Mouse (Mus musculus) lung, embryonic 16.5 days (tissue): ENCODE measurements around the gene Mpp6. TPM values are rescaled to one million over a fixed set of nuclear protein-coding genes. Genes with fewer than 3 reads are reported as not detected.

Source experiments
- ATAC-seq: fragments of 200-750 bp; cut with Nextera tagmentation; 2 replicates; pipeline ENCODE4 v1.8.0; 2017; ENCODE audit warnings: low read depth, mild to moderate bottlenecking, moderate library complexity
- H3K27ac ChIP-seq: fragments of 300-500 bp; sonication (generic); 2 replicates; pipeline ENCODE4 v1.5.1; 2014; ENCODE audit warnings: mild to moderate bottlenecking, control low read depth, low read length
- H3K27me3 ChIP-seq: fragments of 300-500 bp; sonication (generic); 2 replicates; pipeline ENCODE4 v1.6.1; 2014; ENCODE audit warnings: low read depth, low read length, mixed read lengths; ENCODE audit not compliant: control insufficient read depth, insufficient read depth
- H3K36me3 ChIP-seq: fragments of 300-500 bp; sonication (generic); 2 replicates; pipeline ENCODE4 v1.6.1; 2014; ENCODE audit warnings: low read length; ENCODE audit not compliant: control insufficient read depth, insufficient read depth
- H3K4me1 ChIP-seq: fragments of 300-500 bp; sonication (generic); replicated peaks from 2 replicates; pipeline ENCODE4 v1.6.1; 2014; ENCODE audit warnings: low read length, mixed read lengths; ENCODE audit not compliant: control insufficient read depth, insufficient read depth
- H3K4me2 ChIP-seq: fragments of 300-500 bp; sonication (generic); 2 replicates; pipeline ENCODE4 v1.6.1; 2014; ENCODE audit warnings: low read depth, low read length, control low read depth
- H3K4me3 ChIP-seq: fragments of 300-500 bp; sonication (generic); 2 replicates; pipeline ENCODE4 v1.5.1; 2014; ENCODE audit warnings: mild to moderate bottlenecking, low read length, control low read depth
- H3K9ac ChIP-seq: fragments of 300-500 bp; sonication (generic); 2 replicates; pipeline ENCODE4 v1.6.1; 2014; ENCODE audit warnings: low read length, control low read depth
- H3K9me3 ChIP-seq: fragments of 300-500 bp; sonication (generic); 2 replicates; pipeline ENCODE4 v1.6.1; 2016; ENCODE audit warnings: low read length; ENCODE audit not compliant: control insufficient read depth
- WGBS: fragments of 180-500 bp; shearing (Covaris S2); extraction: QIAGEN DNeasy Blood & Tissue Kit; methylation state at CpG from one replicate; pipeline ENCODE4 v1.1.7; 2014; 5-methylcytosine and 5-hydroxymethylcytosine counted together
- polyA plus RNA-seq: library from polyadenylated mRNA; unstranded; fragments of >200 nt; fragmentation: Nextera tagmentation; extraction: Ambion mirVana; gene quantifications from 2 replicates; pipeline ENCODE4 v1.2.1, GENCODE M21; 2015

The Mpp6 gene
- 49.5 and 52.7 TPM in 2 replicates for polyA plus RNA-seq

DNA sequence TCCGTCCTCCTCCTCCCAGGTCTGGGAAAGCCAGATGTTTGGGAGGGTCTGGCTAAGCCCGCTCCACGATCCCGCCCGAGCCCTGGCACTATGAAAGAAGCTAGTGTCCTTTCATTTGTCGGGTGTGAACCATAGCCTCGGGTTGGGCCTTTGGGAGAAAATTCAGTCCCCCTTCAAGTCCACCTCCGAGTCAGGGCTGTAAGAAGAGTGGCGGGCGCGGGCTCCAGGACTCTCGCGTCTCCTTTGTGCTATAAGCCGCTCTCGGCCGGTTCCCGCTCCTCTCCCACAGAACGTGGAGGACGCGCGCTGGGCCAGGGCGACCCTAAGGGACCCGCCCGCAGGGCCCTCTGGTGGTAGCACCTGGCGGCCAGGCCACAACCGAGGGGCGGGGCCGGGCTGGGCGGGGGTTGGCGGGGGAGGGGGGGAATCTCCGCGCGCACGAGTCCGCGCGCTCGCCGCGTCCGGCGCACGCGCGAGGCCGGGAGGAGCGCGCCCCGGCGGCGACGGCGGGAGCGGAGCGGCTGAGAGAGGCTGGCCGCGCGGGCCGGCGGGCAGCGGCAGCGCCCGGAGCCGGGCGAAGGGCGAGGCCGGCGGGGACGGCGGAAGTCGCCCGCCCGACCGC, at the start of gene Mpp6:
Mpp6 (plus strand) TSS at position 485 of the 622 bp plus-strand sequence.
- peak within 1 kb of the TSS; percentile 70 for H3K4me2 ChIP-seq
- under 1% methylated on average over 28 of the region's 74 CpGs for WGBS
- H3K4me1 ChIP-seq = peaks cover 6% of the 10 kb centered on the region
- H3K9ac ChIP-seq = peak within 1 kb of the TSS; percentile 90
- H3K4me3 ChIP-seq = peak within 1 kb of the TSS; percentile 84
- no peaks in the 10 kb centered on the region for H3K36me3 ChIP-seq
- peak; percentile 95 for ATAC-seq
- H3K27me3 ChIP-seq = 0 out of 2 replicates have a peak, but pooled peaks cover 2% of the 10 kb centered on the region
- peak within 1 kb of the TSS; percentile 72 for H3K27ac ChIP-seq
- H3K9me3 ChIP-seq = no peaks in the 10 kb centered on the region

DNA sequence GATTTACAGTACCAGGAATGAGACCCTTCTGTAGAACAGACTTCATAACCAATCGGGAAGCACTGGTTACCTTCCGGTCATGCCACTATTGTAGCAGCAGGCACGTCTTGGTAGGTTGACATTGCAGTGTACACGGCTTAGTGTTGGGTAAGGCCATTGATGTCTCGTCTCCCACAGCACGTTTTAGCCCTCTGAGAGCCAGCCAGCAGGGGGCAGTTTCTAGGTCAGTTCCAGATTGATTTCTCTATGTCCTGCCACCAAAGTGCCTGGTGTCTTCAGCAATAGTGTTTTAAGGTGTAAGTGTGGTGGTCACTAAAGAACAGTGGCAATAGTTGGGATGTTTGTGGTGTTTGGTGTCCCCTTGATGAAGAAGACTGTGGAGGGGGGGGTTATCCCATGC, 43.9 kb upstream of the Mpp6 start:
- H3K4me2 ChIP-seq = no peak overlapping the region
- no peak overlapping the region for H3K9ac ChIP-seq
- H3K4me1 ChIP-seq = no peaks in the 10 kb centered on the region
- H3K36me3 ChIP-seq = no peaks in the 10 kb centered on the region
- no peaks in the 10 kb centered on the region for H3K27me3 ChIP-seq
- 79% methylated on average over 6 of the region's 6 CpGs for WGBS
- no peak for ATAC-seq
- no peak overlapping the region for H3K4me3 ChIP-seq
- no peak overlapping the region for H3K27ac ChIP-seq
- no peaks in the 10 kb centered on the region for H3K9me3 ChIP-seq

DNA sequence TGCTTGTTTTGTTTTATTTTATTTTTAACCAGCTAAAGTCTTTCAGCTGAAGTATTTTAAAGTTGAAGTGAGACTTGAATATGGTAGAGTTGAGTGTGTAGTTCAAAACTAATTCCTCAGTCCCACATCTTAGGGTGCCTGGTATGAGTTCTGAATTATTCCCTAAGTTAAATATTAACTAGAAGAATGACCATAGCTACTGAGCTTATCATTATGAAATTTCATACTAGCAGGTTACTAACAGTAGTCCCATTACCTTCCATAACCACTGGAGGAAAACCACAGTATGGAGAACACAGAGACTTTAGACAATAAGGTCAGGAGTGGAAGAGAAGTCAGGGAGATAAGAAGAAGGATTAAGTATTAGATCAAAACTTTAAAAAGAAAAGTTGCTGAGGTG, 41.6 kb upstream of the Mpp6 start:
- H3K27ac ChIP-seq = no peak overlapping the region
- no peak overlapping the region for H3K9ac ChIP-seq
- no peaks in the 10 kb centered on the region for H3K27me3 ChIP-seq
- no peak for ATAC-seq
- H3K36me3 ChIP-seq = no peaks in the 10 kb centered on the region
- H3K9me3 ChIP-seq = no peaks in the 10 kb centered on the region
- H3K4me1 ChIP-seq = no peaks in the 10 kb centered on the region
- H3K4me2 ChIP-seq = no peak overlapping the region
- no peak overlapping the region for H3K4me3 ChIP-seq

DNA sequence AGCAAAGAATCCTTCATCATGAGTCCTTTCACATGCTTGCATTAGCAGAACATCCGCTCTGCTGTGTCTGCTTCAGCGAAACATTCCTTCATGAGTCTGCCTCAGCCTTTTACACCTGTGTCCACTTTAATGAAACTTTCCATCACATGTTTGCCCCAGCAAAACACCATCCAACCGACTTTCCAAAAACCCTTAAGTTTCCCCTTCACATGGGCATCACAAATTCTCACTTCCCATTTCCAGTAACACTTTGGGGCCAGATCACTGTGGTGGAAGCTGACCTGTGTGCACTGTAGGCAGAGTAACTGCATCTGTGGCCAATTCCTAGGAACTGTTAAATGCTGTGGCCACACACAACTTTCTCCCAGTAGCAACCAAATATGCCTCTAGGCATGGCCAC, 34.8 kb upstream of the Mpp6 start:
- 79% methylated on average over 3 of the region's 3 CpGs for WGBS
- H3K4me2 ChIP-seq = no peak overlapping the region
- no peaks in the 10 kb centered on the region for H3K27me3 ChIP-seq
- no peaks in the 10 kb centered on the region for H3K36me3 ChIP-seq
- H3K27ac ChIP-seq = no peak overlapping the region
- H3K9ac ChIP-seq = no peak overlapping the region
- no peak overlapping the region for H3K4me3 ChIP-seq
- ATAC-seq = no peak
- H3K4me1 ChIP-seq = no peaks in the 10 kb centered on the region
- H3K9me3 ChIP-seq = no peaks in the 10 kb centered on the region

DNA sequence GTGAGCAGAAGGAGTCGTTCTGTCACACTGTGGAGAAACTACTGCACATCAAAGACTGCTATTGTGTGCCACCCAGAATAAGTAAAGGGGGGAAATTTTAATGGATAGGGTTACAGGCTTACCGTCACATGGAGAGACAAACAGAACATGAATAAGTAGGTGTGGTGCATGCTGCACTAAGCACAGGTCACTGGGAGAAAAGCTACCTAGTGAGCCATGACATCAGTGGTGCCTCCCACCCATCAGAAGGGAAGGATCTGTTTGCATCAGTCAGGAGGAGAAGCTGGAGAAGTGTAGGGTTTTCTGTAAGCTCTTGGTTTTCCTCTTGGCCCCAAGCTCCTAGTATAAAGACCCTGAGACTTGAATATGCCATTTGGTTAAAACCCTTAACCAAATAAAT, 33.6 kb upstream of the Mpp6 start:
- WGBS = 39% methylated on average over 2 of the region's 2 CpGs
- Histone ChIP-seq H3K4me1 (no peaks in the 10 kb centered on the region), H3K27ac (no peak overlapping the region), H3K4me2 (no peak overlapping the region), H3K27me3 (no peaks in the 10 kb centered on the region), H3K9me3 (no peaks in the 10 kb centered on the region), H3K9ac (no peak overlapping the region), H3K4me3 (no peak overlapping the region), H3K36me3 (no peaks in the 10 kb centered on the region)
- ATAC-seq = no peak

DNA sequence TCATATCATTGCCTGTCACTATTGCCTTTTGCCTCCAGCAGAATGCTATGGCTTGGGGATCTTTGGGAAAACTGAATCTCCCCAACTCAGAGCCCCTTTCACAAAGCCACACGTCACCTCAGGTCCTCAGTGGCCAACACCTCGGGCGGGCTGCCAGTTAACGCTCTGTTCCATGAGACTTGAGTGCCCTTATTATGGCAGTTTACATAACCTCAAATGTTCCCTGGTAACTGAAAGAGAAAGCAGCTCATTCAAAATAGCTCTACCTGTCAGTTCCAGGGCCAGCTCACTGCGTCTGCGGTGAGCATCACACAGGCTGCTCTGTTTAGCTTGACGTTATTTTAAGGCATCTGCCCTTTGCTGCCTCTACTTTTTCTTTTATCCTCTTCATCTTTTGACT, 29.6 kb upstream of the Mpp6 start:
- no peak overlapping the region for H3K27ac ChIP-seq
- ATAC-seq = no peak
- no peaks in the 10 kb centered on the region for H3K27me3 ChIP-seq
- H3K9ac ChIP-seq = no peak overlapping the region
- H3K4me1 ChIP-seq = no peaks in the 10 kb centered on the region
- H3K4me3 ChIP-seq = no peak overlapping the region
- H3K36me3 ChIP-seq = no peaks in the 10 kb centered on the region
- 39% methylated on average over 7 of the region's 7 CpGs for WGBS
- H3K9me3 ChIP-seq = no peaks in the 10 kb centered on the region
- no peak overlapping the region for H3K4me2 ChIP-seq

DNA sequence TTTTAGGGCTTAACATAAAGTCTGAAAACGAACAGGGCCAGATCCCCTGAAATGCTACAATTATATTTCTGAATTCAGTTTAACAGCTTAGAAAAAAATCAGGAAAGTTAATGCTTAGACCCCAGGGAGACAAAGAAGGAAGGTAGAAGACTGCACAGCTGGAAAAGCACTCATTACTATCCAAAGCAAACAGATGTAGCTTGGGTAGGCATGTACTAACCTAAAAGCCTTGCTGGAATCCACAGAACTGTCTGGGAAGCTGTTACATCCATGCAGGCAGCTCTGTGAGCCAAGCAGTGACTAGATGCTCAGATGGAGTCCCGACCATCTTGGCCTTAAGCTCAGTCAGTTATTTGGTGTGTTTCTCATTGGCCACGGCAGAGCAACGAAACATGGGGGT, 24.8 kb upstream of the Mpp6 start:
- Histone ChIP-seq H3K9me3 (no peaks in the 10 kb centered on the region), H3K4me2 (no peak overlapping the region), H3K27ac (no peak overlapping the region), H3K4me3 (no peak overlapping the region), H3K4me1 (peaks cover under 1% of the 10 kb centered on the region; the same call in 1 of the 2 replicates), H3K36me3 (no peaks in the 10 kb centered on the region), H3K9ac (no peak overlapping the region), H3K27me3 (no peaks in the 10 kb centered on the region)
- WGBS = 69% methylated on average over 4 of the region's 4 CpGs
- ATAC-seq = no peak

DNA sequence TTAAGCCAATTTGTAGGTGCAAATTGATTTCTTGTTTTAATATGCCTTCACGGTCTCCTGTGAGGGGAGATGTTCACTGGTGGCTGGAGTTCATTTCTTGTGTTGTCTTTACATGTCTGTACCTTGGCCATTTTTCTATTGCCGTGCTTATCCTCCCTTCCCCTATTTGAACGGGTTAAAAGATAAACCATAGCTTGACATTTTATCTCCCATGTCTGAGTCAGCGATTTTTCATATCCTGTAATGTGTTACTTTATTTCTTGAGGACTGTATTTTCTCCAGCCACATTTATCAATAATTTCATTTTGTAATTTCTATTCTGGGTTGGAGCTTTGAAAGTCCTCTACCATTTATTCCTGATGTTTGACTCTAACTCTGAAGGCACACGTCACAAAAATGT, 20.7 kb upstream of the Mpp6 start:
- no peak overlapping the region for H3K4me2 ChIP-seq
- no peaks in the 10 kb centered on the region for H3K9me3 ChIP-seq
- H3K9ac ChIP-seq = no peak overlapping the region
- H3K36me3 ChIP-seq = no peaks in the 10 kb centered on the region
- H3K4me3 ChIP-seq = no peak overlapping the region
- peaks cover 4% of the 10 kb centered on the region; the same call in 1 of the 2 replicates for H3K4me1 ChIP-seq
- no peaks in the 10 kb centered on the region for H3K27me3 ChIP-seq
- H3K27ac ChIP-seq = no peak overlapping the region
- ATAC-seq = no peak
- 48% methylated on average over 5 of the region's 5 CpGs for WGBS

DNA sequence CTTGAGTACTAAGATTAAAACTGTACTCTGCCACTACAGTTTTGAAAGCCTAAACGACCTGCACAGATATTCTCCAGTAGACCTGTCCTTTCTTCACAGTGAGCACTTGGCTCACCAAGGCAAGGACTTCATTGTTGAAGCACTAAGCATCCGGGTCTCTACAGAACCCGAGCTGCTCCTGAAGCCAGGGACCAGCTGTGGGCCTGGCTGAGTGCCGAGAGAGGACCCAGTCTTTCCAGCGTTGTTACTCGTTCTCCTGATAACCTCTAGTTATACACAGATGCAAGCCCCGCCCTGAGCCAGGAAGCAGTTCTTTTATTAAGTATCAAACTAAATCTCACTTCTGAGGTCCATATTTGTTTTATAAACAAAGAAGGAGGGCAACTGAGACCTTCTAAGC, 19.8 kb upstream of the Mpp6 start:
- Histone ChIP-seq H3K27ac (no peak overlapping the region), H3K9me3 (no peaks in the 10 kb centered on the region), H3K36me3 (no peaks in the 10 kb centered on the region), H3K27me3 (no peaks in the 10 kb centered on the region), H3K9ac (no peak overlapping the region), H3K4me1 (peaks cover 4% of the 10 kb centered on the region; the same call in 1 of the 2 replicates), H3K4me2 (no peak overlapping the region), H3K4me3 (no peak overlapping the region)
- WGBS = 43% methylated on average over 7 of the region's 7 CpGs
- ATAC-seq = no peak
